Mouse (Mus musculus) WW6 (cell line): ENCODE data around the gene Cmtm8.

Experiments
- DNase-seq: peaks from one replicate; pipeline ENCODE4 v3.0.0-alpha.2; 2013; ENCODE audit warnings: low read depth, low spot score

The Cmtm8 gene

GRCm38 (mm10) chr9:114821548-114822289 is 22.2 kb downstream of the Cmtm8 start:
- DNase-seq, result no peak

GRCm38 (mm10) chr9:114818918-114819317 is 25.0 kb downstream of the Cmtm8 start:
- DNase-seq, result no peak

GRCm38 (mm10) chr9:114817012-114817411 is 26.9 kb downstream of the Cmtm8 start:
- DNase-seq, result no peak

- no peak for DNase-seq
Measured at GRCm38 (mm10) chr9:114816121-114816520, 27.8 kb downstream of the Cmtm8 start.

- DNase-seq, result peak; percentile 14
Measured at GRCm38 (mm10) chr9:114815315-114815714, 28.6 kb downstream of the Cmtm8 start.

GRCm38 (mm10) chr9:114812001-114812400 is 32.0 kb downstream of the Cmtm8 start:
- DNase-seq, result no peak

GRCm38 (mm10) chr9:114810837-114811236 is 33.1 kb downstream of the Cmtm8 start:
- DNase-seq, result no peak

GRCm38 (mm10) chr9:114808671-114809070 is 35.3 kb downstream of the Cmtm8 start:
- no peak for DNase-seq

GRCm38 (mm10) chr9:114807261-114807660 is 36.7 kb downstream of the Cmtm8 start:
- no peak for DNase-seq

- DNase-seq, result no peak
Measured at GRCm38 (mm10) chr9:114805151-114805671, 38.7 kb downstream of the Cmtm8 start.

GRCm38 (mm10) chr9:114802191-114802590 is 41.8 kb downstream of the Cmtm8 start:
- no peak for DNase-seq

GRCm38 (mm10) chr9:114801301-114801700 is 42.7 kb downstream of the Cmtm8 start:
- no peak for DNase-seq

- DNase-seq, result no peak
Measured at GRCm38 (mm10) chr9:114799498-114800107, 44.4 kb downstream of the Cmtm8 start.

- DNase-seq, result no peak
Measured at GRCm38 (mm10) chr9:114798845-114799244, 45.1 kb downstream of the Cmtm8 start.

- DNase-seq, result no peak
Measured at GRCm38 (mm10) chr9:114797329-114798004, 46.5 kb downstream of the Cmtm8 start.

- no peak for DNase-seq
Measured at GRCm38 (mm10) chr9:114796473-114797050, 47.4 kb downstream of the Cmtm8 start.

GRCm38 (mm10) chr9:114794491-114794890 is 49.5 kb downstream of the Cmtm8 start:
- DNase-seq, result no peak

- DNase-seq, result no peak
Measured at GRCm38 (mm10) chr9:114793764-114794295, 50.1 kb downstream of the Cmtm8 start.

GRCm38 (mm10) chr9:114789989-114790388 is 54.0 kb downstream of the Cmtm8 start:
- DNase-seq, result no peak

- no peak for DNase-seq
Measured at GRCm38 (mm10) chr9:114789557-114789956, 54.4 kb downstream of the Cmtm8 start.

GRCm38 (mm10) chr9:114788697-114789096 is 55.3 kb downstream of the Cmtm8 start:
- DNase-seq, result no peak

GRCm38 (mm10) chr9:114787716-114788115 is 56.2 kb downstream of the Cmtm8 start:
- no peak for DNase-seq
